Mouse (Mus musculus): ENCODE measurements around the gene Slc25a19.

Gene Slc25a19

DNA sequence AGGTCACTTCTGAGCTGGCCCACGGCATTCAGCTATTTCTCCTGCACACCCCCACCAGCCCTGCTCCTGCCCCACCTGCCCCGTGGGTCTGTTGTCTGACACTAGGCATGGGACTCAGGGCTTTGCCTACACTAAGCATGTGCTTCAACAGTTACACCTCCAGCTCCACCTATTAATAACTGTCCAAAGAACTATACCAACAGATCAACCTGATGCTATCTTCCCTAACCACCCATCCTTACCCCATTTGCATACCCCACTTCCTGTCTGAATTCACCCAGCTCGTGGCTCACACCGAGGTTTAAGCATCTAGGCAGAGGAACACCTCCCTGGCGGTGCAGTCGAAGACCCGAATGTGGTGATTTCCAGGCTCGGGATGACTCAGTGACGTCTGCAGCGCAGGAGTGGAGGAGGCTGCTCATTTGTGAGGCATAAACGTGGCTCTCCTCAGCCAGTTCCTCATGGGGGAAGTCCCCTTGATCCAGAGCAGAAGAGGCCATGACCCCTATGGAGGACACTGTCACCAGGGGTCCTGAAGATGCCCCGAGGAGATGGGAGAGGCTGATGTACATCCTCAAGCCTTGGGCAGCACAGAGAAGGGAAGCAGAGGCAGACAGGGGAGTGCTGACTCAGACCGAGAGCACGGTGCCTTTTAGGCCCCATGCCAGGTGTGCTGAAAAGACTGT is 13.0 kb upstream of the Slc25a19 start:
- DNase-seq = no peak

- no peak for DNase-seq
Observed at GRCm38 (mm10) chr11:115640311-115640828, 12.3 kb upstream of the Slc25a19 start.

GRCm38 (mm10) chr11:115639540-115639939 is 11.4 kb upstream of the Slc25a19 start:
- no peak for DNase-seq

DNA sequence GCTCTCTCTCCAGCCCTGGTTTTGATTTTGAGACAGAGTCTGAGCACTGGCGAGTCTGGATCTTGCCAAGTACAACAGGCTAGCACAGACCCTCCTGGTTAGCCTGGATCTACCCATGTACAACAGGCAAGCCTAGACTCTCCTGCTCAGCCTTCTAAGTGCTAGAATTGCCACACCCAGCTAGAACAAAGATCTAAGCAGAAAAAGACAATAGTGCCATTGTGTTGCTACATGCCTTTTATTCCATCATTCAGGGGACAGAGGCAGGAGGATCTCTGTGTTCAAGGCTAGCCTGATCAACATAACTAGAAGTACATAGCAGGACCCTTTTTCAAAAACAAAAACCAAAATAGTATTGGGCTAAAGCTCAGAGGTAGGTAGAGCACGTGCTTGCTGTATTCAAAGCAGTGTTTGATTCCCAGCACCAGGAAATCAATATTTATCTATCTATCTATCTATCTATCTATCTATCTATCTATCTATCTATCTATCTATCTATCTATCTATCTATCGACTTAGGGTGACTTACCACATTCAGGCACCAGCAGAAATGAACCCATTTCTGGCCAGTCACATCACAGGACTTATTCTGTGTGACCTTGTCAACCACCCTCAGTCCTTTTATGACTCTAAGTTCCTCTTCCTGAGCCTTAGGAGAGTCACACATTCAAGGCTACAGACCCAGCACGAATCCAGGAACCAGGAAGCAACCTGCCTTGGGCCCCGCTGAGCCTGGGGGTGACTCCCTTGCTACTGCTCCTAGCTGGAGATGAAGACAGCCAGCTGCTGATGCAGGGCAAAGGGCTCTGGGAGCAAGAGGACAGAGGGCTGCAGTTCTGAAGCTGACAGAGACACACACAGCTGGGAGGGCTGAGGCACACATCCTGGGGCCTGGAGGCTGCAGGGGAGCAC is 10.7 kb upstream of the Slc25a19 start:
- no peak for DNase-seq

DNA sequence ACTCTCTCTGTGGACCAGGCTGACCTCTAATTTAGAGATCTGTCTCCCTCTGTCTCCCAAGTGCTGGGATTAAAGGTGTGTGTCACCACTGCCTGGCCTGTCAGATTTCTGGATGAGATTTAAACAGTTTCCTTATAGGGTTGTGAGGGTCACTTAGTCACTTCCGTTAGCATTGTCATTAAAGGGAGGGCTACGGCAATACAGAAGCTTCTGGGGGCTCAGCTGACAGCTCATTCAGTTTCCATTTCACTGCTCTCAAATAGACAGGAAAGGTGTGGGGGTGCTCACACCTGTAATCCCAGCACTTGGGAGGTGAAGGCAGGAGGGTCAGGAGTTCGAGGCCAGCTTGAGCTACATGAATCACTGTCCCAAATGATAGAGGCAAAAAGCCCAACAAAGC is 8.9 kb upstream of the Slc25a19 start:
- no peak for DNase-seq

- DNase-seq = no peak
Observed at GRCm38 (mm10) chr11:115635484-115635883, 7.4 kb upstream of the Slc25a19 start.

GRCm38 (mm10) chr11:115635041-115635440 is 6.9 kb upstream of the Slc25a19 start:
- no peak for DNase-seq

- no peak for DNase-seq
Observed at GRCm38 (mm10) chr11:115634109-115634508, 6.0 kb upstream of the Slc25a19 start.

- DNase-seq = no peak
Observed at GRCm38 (mm10) chr11:115632862-115633261, 4.8 kb upstream of the Slc25a19 start.

- no peak for DNase-seq
Observed at GRCm38 (mm10) chr11:115632247-115632646, 4.2 kb upstream of the Slc25a19 start.

GRCm38 (mm10) chr11:115631505-115631890 is 3.4 kb upstream of the Slc25a19 start:
- no peak for DNase-seq

DNA sequence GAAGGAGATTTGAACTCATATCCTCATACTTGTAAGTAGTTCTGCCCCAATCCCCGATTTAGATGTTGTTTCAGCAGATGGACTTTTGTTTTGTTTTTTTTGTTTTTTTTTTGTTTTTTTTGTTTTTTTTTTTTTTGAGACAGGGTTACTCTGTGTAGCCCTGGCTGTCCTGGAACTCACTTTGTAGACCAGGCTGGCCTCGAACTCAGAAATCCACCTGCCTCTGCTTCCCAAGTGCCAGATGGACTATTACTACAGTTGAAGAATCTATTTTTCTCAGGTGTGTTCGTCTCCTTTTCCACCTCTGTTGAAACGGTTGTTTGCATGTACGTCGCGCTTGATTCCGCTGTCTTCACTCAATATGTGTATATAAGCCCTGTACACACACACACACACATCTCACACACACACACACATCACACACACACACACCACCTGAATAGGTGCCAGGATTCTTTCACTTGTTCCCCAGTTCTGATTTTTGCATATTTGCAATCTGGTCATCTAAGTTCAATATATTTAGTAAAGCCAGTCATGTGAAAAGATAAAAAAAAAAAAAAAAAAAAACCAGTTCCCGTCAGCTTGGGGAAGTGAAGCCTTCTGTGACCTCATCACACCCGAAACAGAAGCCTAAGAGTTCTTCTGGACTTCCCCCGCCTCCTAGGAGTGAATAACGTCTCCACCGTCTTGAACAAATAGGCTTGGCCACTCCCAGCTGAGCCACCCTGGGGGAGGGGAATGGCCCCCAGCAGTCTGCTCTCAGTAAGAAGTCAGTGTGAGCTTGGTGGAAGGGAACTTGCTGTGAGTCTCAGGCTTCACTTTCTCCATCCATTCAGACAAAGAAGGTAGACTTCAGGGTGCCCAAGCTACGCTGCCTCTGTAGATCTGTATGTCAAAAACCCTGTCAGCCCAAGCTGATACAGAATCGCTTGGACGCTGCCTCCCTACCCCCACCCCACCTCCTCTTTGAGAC is 2.7 kb upstream of the Slc25a19 start:
- DNase-seq = no peak

- no peak for DNase-seq
Observed at GRCm38 (mm10) chr11:115629734-115630531, 1.8 kb upstream of the Slc25a19 start.

GRCm38 (mm10) chr11:115628465-115629101 is 488 bp upstream of the Slc25a19 start:
- DNase-seq = no peak

DNA sequence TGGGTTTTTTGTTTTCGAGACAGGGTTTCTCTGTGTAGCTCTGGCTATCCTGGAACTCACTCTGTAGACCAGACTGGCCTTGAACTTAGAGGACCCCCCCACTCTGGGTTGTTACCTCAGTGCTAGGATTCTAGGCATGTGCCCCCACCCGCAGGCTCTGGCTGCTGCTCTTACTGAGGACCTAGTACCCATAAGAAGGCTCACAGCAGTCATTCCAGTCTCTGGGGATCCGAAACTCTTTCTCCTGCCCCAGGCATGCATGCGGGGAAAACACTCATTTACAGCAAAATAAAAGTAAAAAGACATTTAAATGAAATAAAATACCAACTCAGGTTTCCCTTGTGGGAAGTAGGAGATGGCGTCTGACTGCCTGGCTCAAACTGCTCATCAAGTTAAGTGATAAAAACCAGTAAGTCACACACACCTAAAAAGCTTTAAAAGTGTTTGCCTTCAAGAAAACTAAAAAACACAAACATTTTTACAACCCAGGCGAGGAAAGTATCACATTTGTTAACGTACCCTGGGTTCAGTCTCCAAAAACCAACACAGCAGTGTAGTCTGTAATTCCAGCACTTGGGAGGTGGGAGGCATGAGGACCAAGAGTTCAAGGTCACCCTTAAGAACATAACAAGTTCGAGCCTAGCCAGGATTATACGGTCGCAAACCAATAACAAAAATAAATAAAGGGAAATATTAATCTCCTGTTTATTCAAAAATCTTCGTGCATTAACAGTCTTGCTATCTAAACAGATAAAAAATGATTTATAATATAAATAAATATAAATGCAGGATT is 1.1 kb downstream of the Slc25a19 start:
- no peak for DNase-seq

DNA sequence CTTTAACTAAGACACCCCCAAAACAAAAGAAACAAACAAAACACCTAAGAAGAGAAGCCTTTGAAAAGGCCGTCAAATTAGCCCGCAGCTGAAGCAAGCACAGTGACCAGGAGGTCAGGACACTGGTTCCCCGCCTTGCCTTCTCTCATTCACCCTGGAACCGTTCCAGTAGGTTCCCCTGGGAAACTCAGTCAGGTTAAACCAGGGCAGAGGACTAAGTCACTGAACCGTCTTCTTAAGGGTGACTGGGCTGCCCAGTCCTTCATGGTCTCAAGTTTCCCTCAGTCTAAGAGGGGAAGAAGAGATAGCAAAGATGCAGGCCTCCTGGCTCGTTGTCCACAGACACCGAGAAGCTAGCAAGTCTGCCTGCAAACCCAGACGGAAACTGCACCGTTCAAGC is 2.2 kb downstream of the Slc25a19 start:
- DNase-seq = no peak

DNA sequence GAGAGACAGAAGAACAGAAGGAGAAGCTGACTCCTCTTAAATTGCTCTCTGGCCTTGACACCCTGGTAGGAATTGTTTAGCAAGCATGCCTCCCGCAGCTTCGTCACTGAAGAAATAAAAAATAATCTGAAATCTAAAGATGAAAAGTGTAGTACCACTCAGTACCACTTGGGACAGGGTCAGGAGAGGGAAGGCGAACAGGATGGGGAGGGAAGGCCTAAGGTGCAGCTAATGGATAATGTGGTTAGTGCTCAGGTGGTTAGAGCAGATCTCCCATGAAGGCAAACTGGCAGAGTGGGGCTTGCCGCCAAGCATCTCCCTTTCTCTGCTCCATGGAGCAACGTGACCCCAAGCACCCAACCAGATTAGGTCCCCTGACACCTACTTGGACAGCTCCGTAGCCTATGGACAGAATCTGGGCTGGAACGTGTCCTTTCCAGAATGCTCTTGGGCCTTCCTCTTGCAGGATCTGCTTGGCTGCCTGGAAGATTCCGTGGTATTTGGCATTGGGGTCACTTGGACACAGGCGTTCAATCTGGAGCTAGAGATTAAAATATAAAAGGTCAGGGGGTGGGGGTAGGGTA is 4.5 kb downstream of the Slc25a19 start:
- no peak for DNase-seq

- no peak for DNase-seq
Observed at GRCm38 (mm10) chr11:115619949-115620348, 8.1 kb downstream of the Slc25a19 start.

DNA sequence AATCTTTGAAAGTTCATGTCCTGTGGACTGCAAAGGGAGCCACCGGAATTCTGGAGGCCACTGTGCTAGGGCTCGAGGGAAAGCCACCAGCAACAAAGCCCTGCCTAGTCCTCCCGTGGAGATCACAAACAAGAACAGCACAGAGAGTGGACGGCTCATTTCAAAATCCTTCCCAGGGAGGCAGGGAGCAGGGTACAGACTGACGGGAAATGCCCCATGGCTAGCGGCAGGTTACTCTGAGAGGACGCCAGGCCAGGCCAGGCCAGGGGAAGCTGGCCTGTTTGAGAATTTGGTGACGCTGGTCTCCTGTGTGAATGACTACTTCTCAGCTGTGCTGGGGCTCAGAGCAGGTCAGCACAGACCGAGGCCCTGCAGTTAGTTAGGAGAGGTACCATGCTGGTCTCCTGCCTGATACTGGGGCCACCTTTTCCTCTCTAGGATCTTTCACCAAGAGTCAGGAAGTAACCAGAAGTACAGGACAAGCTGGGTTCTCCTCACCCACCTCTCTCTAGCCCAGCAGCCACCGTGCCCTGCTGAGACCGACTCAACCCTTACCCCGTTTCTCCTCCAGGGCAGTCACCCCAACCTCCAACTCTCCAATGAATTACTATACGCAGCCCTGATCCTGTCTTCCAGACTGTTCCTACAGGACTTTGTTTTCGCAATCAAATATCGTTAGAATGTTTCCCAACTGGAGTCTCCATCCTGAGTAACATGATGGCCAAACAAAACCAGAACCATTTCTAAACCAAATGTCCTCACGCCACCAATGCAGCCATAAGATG is 9.2 kb downstream of the Slc25a19 start:
- DNase-seq = no peak

Data from right cerebral cortex, postnatal 14 days (tissue).